Mouse (Mus musculus) C2C12 (cell line): ENCODE results near the gene Ffar2. TPM values are rescaled to one million over a fixed set of nuclear protein-coding genes. Genes with fewer than 3 reads are reported as not detected.

ENCODE experiments used
- H3K27me3 ChIP-seq: one replicate; pipeline ENCODE4 v1.6.1; 2011; ENCODE audit not compliant: control insufficient read depth, insufficient read depth, insufficient read length
- H3K36me3 ChIP-seq: one replicate; pipeline ENCODE4 v1.6.1; 2011; ENCODE audit not compliant: control insufficient read depth, insufficient read depth
- H3K4me3 ChIP-seq: one replicate; pipeline ENCODE4 v1.5.1; 2011; ENCODE audit warnings: mild to moderate bottlenecking, control low read depth; ENCODE audit not compliant: poor library complexity, insufficient read depth, severe bottlenecking
- H3K79me2 ChIP-seq: one replicate; pipeline ENCODE4 v1.6.1; 2011; ENCODE audit not compliant: control insufficient read depth, insufficient read depth
- H3K79me3 ChIP-seq: one replicate; pipeline ENCODE4 v1.6.1; 2011; ENCODE audit warnings: low read depth, control low read depth
- H3ac ChIP-seq: one replicate; pipeline ENCODE3; 2011; ENCODE audit warnings: low read depth; ENCODE audit not compliant: control insufficient read depth, insufficient read length
- CEBPB ChIP-seq: IDR thresholded peaks from one replicate; pipeline ENCODE4 v1.6.1; 2011; ENCODE audit warnings: low read depth, mild to moderate bottlenecking, control low read depth, moderate library complexity
- CTCF ChIP-seq: IDR thresholded peaks from one replicate; pipeline ENCODE4 v1.5.1; 2011; ENCODE audit not compliant: control insufficient read depth, insufficient read depth, insufficient read length
- FOSL1 ChIP-seq: IDR thresholded peaks from one replicate; pipeline ENCODE4 v1.8.0; 2011; ENCODE audit warnings: mild to moderate bottlenecking, low read length; ENCODE audit not compliant: poor library complexity, insufficient read depth, severe bottlenecking
- MAX ChIP-seq: IDR thresholded peaks from one replicate; pipeline ENCODE4 v1.6.1; 2011; ENCODE audit warnings: mild to moderate bottlenecking, control low read depth
- MYOD1 ChIP-seq: IDR thresholded peaks from one replicate; pipeline ENCODE4 v1.6.1; 2011; ENCODE audit warnings: low read depth; ENCODE audit not compliant: control insufficient read depth, insufficient read length
- MYOG ChIP-seq: IDR thresholded peaks from one replicate; pipeline ENCODE4 v1.6.1; 2011; ENCODE audit not compliant: control insufficient read depth, insufficient read length; ENCODE audit errors: extremely low read depth
- USF1 ChIP-seq: IDR thresholded peaks from one replicate; pipeline ENCODE4 v1.6.1; 2011; ENCODE audit warnings: low read depth, mild to moderate bottlenecking, control low read depth, moderate library complexity
- polyA plus RNA-seq: library from polyadenylated mRNA; unstranded; fragments of >200 nt; fragmentation: generic; extraction: Trizol; gene quantifications from one replicate; pipeline ENCODE4 v1.2.1, GENCODE M21; 2012; ENCODE audit warnings: missing spikeins

Gene Ffar2
- polyA plus RNA-seq, 1 experiment = not detected

DNA sequence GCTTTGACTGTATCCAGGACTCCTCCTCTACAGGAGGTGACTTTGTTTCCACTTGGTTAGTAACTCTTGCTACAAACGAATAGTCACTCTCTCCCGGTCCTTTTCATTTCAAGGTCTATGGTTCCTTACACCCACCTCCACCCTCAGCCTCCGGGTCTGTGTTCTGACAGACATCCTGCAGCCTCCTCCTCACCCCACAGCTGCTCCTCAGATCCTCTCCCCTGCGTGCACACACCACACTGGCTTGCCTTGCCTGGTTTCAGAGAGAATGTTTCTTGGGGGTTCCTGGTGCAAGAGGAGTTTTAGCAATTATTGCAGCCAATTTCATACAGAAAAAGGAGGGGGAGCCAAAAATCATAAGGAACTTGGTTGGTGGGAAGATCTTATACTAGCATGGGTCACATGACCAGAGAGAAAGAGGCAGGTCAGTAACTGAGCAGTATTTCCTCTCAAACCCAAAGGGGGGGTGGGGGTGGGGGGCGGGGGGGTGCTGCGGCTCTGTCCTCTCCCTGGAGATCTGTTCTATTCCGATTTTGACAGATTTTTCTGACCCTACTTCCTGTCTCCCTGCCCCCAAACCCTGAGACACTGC, 2.6 kb downstream of the Ffar2 start:
- H3K79me3 ChIP-seq = no peaks in the 10 kb centered on the region
- no peaks in the 10 kb centered on the region for H3K79me2 ChIP-seq
- no peak overlapping the region for H3K4me3 ChIP-seq
- no peak for TF ChIP-seq FOSL1
- TF ChIP-seq MYOD1 = no peak
- no peak for TF ChIP-seq MAX
- TF ChIP-seq CEBPB = no peak
- no peak for TF ChIP-seq CTCF
- TF ChIP-seq USF1 = no peak
- no peak overlapping the region for H3ac ChIP-seq
- H3K36me3 ChIP-seq = no peaks in the 10 kb centered on the region
- H3K27me3 ChIP-seq = peaks cover 44% of the 10 kb centered on the region

DNA sequence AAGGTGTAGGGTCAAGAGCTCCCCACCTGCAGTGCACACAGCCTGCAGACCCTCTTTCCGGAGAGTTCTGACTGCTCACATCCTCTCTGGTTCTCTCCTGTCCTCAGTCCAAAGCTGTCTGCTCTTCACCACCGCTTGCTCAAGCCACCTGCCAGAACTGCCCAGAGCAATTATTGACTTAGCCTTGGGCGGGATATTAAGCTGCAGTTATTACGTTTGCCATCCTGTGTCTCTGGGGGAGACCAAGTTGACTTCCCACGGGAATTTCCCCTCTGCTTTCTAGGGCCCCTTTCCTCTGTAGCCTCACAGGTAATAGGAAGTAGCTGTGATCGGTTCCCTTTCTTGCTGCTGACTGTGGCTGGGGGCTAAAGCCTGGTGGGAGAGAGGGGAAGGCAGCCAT, 3.4 kb downstream of the Ffar2 start:
- TF ChIP-seq CTCF (no peak), MYOD1 (no peak), CEBPB (no peak), USF1 (no peak), MAX (no peak), FOSL1 (no peak), MYOG (no peak)
- no peak overlapping the region for H3K4me3 ChIP-seq
- no peak overlapping the region for H3ac ChIP-seq
- H3K79me2 ChIP-seq = no peaks in the 10 kb centered on the region
- no peaks in the 10 kb centered on the region for H3K79me3 ChIP-seq
- H3K36me3 ChIP-seq = no peaks in the 10 kb centered on the region
- H3K27me3 ChIP-seq = peaks cover 48% of the 10 kb centered on the region

DNA sequence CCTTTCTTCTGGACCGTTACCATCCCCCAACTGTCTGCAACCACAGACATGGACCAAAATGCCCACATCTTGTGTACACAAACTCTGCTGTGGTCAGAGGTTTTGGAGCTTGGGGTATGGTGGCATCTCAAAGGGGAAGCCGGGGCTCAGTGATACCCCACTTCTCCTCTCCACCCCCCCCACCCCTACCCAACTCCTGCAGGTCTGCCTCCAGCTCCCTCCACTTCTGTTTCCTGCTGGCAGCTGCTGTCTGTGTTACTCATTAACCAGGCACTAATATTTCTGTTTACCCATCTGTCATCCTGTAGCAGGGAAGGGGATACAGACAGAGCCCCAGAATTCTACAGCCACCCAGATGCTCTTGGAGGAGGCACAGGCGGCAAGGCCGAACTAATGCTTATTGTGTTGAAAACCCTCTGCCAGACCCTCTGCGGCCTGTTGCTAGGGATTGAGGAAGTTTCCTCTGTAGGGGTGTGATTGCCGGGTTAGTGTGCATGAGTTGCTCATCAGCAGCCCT, 11.2 kb downstream of the Ffar2 start:
- Histone ChIP-seq H3ac (no peak overlapping the region), H3K4me3 (no peak overlapping the region), H3K79me2 (no peaks in the 10 kb centered on the region), H3K36me3 (no peaks in the 10 kb centered on the region), H3K27me3 (peaks cover 10% of the 10 kb centered on the region), H3K79me3 (no peaks in the 10 kb centered on the region)
- TF ChIP-seq MYOG = no peak
- no peak for TF ChIP-seq FOSL1
- no peak for TF ChIP-seq MYOD1
- no peak for TF ChIP-seq CEBPB
- no peak for TF ChIP-seq MAX
- TF ChIP-seq CTCF = no peak
- TF ChIP-seq USF1 = no peak

DNA sequence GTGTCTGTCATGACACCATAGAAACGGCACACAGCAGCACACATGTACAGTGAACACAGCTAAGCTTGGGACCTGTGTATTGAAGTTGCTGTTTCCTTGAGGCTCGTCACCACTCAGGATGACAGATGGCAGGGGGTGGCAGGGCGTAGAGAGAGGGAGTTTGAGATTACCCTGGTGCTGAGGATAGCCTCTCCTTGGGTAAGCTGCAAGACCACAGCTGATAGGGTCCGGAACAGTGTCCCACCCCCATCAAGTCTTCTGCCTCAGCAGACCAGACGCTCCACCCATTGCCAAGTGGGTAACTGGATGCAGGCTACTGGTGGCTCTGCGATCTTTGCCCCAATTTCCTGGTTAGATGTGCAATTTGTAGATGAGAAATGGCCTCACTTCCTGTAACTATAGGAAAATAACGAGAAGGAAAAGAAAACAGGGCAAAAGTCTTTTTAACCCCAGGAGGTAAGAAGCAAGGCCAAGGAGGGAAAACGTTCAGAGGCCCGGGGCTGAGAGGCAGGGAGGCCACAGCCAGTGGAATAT, 11.8 kb downstream of the Ffar2 start:
- H3K79me2 ChIP-seq = no peaks in the 10 kb centered on the region
- H3K79me3 ChIP-seq = no peaks in the 10 kb centered on the region
- no peak overlapping the region for H3ac ChIP-seq
- H3K36me3 ChIP-seq = no peaks in the 10 kb centered on the region
- TF ChIP-seq MAX (no peak), MYOG (no peak), USF1 (no peak)
- H3K4me3 ChIP-seq = no peak overlapping the region
- peaks cover 7% of the 10 kb centered on the region for H3K27me3 ChIP-seq

DNA sequence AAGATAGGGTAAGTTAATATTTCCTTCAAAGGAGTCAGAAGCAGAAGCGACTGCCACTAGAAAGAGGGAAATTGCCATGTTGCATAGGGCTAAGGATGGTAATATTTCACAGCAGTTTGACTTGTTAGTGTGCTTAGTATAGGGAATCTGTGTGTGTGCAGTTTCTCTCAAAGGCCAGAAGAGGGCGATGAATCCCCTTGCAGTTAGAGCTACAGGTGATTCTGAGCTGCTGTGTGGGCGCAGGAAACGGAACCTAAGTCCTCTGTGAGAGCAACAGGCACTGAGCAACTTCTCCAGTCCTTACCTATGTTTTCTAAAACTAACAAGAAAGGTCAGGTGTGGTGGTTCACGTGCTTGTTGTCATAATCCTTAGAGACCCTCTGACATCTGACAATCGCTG, 13.3 kb downstream of the Ffar2 start:
- Histone ChIP-seq H3K36me3 (no peaks in the 10 kb centered on the region), H3K27me3 (no peaks in the 10 kb centered on the region), H3K79me3 (no peaks in the 10 kb centered on the region), H3ac (no peak overlapping the region), H3K4me3 (no peak overlapping the region), H3K79me2 (no peaks in the 10 kb centered on the region)
- no peak for TF ChIP-seq FOSL1
- TF ChIP-seq MYOD1 = no peak

DNA sequence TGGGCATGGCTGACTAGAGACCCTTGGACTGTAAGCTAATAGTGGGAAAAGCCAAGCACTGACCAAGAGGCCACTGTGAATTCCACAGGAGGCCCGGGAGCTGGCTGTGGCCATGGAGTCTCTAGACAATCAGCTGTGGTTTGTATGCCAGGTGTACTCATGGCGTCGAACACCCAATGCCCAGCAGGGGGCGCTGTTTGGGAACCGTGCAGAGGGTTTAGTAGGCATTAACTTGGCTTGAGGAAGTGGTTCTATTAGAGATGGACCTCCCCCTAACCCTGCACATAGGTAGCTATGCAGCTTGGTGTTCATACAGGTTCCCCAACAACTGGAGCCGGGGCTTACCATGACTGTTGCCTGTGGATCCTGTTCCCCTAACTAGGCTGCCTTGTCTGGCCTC, 17.7 kb downstream of the Ffar2 start:
- no peaks in the 10 kb centered on the region for H3K36me3 ChIP-seq
- no peak overlapping the region for H3ac ChIP-seq
- no peaks in the 10 kb centered on the region for H3K79me3 ChIP-seq
- no peak overlapping the region for H3K4me3 ChIP-seq
- H3K27me3 ChIP-seq = no peaks in the 10 kb centered on the region
- TF ChIP-seq USF1 = no peak
- TF ChIP-seq CTCF = no peak
- no peak for TF ChIP-seq MYOG
- TF ChIP-seq MYOD1 = no peak
- TF ChIP-seq FOSL1 = no peak
- no peak for TF ChIP-seq MAX
- H3K79me2 ChIP-seq = no peaks in the 10 kb centered on the region
